Mouse (Mus musculus): ENCODE measurements around the gene Aoc2.
"Not testable (repeated sequence)": the region's sequence is repeated elsewhere in the genome, so short reads cannot be mapped to it uniquely, and the experiment has no call there.

Gene Aoc2

DNA sequence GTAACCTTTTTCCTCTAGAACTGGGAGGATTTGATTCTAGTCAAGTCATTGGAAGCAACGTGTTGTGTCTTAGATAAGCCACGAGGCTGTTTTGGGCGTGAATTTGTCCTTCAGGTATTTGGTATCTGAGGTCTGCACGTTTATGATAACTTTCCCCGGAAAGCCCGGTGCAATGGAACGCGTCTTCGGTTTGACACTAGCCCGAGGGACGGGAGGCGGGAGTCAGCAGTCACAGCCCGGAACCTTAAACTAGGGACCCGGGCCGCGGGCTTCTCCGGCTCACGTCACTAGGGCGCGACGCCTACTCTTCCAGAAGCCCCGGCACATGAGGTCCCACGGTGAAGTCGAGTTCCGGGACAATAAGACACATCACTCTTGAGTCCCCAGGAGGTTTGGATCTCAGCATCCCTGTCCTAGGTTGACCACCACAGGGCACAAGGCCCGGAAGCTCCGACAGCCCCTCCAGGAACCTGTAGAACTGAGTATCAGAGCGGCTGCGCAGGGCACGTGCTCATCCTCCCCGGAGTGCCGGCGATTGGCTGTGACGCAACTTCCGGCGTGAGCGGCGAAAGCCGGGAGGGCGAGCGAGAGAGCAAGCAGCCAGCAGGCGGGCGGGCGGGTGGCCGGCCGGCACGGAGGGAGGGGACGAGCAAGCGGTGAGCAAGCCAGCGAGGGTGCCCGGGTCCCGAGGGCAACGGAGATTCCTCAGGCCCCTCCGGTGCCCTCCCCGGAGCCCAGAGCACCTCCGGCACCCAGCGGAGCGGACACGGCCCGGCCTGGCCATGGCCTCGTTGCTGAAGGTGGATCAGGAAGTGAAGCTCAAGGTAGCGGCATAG lies 9.0 kb upstream of the Aoc2 start, which contains the start of gene Psme3:
Gene Psme3, plus strand, starts transcription at position 549 of the 836 bp plus-strand sequence.
- peak; percentile 87 to 94 for DNase-seq (ENCODE audit: low spot score in 2 of 2)

DNA sequence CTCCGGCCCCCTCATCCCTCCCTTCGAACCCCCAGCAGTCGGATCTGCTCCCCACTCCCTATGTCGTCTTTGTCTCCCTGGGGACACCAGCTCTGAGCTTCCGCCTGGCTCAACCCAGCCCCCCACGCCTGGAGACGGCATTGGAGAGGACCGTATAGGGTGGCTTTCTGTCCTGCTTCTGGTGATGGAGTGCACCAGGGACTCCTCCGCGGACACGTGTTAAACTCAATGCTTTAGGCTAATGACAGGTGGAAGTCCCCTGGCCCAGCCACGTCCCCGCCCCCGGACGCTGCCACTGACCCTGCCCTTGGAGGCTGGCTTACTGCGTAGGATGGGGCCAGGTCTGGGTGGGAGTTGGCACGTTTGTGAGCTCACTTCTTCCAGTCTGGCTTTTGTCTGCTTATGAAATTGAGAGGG lies 8.4 kb upstream of the Aoc2 start:
- no peak for DNase-seq (ENCODE audit: low spot score in 2 of 2)

GRCm38 (mm10) chr11:101323609-101324008 lies 1.3 kb upstream of the Aoc2 start:
- DNase-seq (ENCODE audit: low spot score in 2 of 2) = peak in 1 of 2 experiments; percentile 49

DNA sequence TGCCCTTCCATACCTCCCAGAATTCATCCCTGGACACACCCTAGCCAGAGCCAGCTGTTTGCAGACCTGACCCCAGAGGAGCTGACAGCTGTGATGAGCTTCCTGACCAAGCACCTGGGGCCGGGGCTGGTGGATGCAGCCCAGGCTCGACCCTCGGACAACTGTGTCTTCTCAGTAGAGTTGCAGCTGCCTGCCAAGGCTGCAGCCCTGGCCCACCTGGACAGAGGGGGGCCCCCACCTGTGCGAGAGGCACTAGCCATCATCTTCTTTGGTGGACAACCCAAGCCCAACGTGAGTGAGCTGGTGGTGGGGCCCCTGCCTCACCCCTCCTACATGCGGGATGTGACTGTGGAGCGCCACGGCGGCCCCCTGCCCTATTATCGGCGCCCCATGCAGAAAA lies 338 bp downstream of the Aoc2 start:
- not testable (repeated sequence) for DNase-seq (ENCODE audit: low spot score in 2 of 2)

DNA sequence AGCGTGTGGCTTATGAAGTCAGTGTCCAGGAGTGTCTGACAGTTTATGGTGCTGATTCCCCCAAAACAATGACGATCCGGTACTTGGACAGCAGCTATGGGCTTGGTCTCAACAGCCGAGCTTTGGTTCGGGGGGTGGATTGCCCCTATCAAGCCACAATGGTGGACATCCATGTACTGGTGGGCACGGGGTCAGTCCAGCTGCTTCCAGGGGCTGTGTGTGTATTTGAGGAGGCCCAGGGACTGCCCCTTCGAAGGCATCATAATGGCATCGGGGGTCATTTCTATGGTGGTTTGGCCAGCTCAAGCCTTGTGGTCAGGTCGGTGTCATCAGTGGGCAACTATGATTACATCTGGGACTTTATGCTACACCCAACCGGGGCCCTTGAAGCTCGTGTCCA lies 1.3 kb downstream of the Aoc2 start:
- DNase-seq (ENCODE audit: low spot score in 2 of 2) = no peak

DNA sequence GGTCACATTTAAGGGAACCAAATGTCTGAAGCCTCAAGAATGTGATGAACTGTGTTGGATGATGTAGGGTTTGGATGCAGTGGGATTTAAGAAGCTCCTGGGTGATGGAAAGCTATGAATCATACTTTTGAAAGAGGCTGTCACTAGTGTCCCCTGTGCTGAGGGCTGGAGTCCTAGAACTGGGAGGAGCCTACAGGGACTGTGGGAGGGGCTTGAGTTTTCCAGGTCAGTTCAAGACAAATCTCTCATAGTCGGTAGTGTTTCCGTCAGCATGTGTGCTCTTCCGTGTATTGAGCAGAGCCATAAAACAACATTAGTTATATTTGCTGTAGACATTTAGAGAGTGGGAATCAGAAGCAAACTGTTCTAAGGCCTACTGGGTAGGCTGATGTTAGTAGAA lies 2.4 kb downstream of the Aoc2 start:
- DNase-seq (ENCODE audit: low spot score in 2 of 2) = no peak

DNA sequence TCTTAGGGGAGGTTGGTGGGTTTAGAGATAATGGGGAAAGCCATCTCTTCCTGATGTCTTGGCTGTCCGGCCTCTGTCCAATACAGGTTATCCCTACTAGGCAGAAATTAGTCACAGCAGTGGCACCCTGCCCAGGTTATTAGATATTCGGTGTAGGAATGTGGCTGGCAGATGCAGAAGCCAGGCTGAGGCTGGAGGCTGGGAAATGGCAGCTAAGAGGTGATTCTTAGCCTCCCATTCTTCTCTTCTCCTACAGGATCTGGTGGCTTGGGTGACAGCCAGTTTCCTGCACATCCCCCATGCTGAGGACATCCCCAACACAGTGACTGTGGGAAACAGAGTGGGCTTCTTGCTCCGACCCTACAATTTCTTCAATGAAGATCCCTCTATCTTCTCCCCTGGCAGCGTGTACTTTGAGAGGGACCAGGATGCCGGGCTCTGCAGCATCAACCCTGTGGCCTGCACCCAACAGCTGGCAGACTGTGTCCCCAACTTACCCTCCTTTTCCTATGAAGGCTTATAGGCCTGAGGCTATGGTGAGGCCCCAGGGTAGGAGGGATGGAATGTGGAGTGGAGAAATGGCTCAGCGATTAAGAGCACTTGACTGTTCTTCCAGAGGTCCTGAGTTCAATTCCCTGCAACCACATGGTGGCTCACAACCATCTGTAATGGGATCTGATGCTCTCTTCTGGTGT lies 4.2 kb downstream of the Aoc2 start:
- DNase-seq (ENCODE audit: low spot score in 2 of 2) = no peak

- peak in 1 of 2 experiments; percentile 44 for DNase-seq (ENCODE audit: low spot score in 2 of 2)
Measured at GRCm38 (mm10) chr11:101330371-101330924, 5.6 kb downstream of the Aoc2 start, which contains the start of gene Aoc3. Gene Aoc3 (plus strand): TSS chr11:101330605.

DNA sequence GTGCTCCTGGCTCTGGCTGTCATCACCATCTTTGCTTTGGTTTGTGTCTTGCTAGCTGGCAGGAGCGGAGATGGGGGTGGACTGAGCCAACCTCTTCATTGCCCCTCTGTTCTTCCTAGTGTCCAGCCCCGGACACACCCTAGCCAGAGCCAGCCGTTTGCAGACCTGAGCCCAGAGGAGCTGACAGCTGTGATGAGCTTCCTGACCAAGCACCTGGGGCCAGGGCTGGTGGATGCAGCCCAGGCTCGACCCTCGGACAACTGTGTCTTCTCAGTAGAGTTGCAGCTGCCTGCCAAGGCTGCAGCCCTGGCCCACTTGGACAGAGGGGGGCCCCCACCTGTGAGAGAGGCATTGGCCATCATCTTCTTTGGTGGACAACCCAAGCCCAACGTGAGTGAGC lies 6.1 kb downstream of the Aoc2 start:
- not testable (repeated sequence) for DNase-seq (ENCODE audit: low spot score in 2 of 2)

GRCm38 (mm10) chr11:101332537-101332936 lies 7.7 kb downstream of the Aoc2 start:
- DNase-seq (ENCODE audit: low spot score in 2 of 2) = no peak

- DNase-seq (ENCODE audit: low spot score in 2 of 2) = no peak
Measured at GRCm38 (mm10) chr11:101334023-101334422, 9.2 kb downstream of the Aoc2 start.

GRCm38 (mm10) chr11:101334516-101334915 lies 9.7 kb downstream of the Aoc2 start:
- DNase-seq (ENCODE audit: low spot score in 2 of 2) = no peak

- DNase-seq (ENCODE audit: low spot score in 2 of 2) = no peak
Measured at GRCm38 (mm10) chr11:101335685-101336084, 10.8 kb downstream of the Aoc2 start.

DNA sequence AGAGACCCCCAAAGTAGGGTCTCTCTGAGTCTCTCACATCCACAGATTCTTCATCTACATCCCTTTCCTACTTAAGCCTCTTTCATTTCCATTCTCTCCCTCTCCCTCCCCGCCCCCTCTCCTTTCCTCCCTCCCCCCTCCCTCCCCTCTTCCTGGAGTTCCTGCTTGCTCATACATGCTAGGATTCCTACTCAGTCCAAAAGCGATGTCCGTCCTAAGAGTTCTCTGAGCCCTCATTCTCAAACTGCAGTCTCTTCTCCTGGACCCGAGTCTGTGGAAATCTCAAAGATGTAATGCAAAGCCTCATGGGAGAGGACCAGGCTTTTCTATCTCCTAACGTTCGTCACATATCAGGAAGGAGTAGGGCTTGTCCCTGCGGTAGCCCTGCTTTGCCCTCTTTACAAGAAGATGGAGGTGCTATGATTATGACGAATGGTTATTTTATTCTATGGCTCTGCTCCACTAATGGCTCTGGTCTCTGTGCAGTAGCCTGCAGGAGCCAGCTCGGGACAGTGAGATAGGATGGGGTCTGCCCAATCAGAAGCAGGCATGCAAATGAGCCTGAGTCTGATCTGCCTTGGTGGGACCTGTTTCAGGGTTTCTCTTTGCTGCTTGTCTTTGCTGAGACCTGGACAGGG lies 13.4 kb downstream of the Aoc2 start:
- DNase-seq (ENCODE audit: low spot score in 2 of 2) = no peak

- no peak for DNase-seq (ENCODE audit: low spot score in 2 of 2)
Measured at GRCm38 (mm10) chr11:101347083-101347775, 22.4 kb downstream of the Aoc2 start.

GRCm38 (mm10) chr11:101348774-101349173 lies 23.9 kb downstream of the Aoc2 start:
- no peak for DNase-seq (ENCODE audit: low spot score in 2 of 2)

GRCm38 (mm10) chr11:101349216-101349615 lies 24.4 kb downstream of the Aoc2 start:
- DNase-seq (ENCODE audit: low spot score in 2 of 2) = no peak

DNA sequence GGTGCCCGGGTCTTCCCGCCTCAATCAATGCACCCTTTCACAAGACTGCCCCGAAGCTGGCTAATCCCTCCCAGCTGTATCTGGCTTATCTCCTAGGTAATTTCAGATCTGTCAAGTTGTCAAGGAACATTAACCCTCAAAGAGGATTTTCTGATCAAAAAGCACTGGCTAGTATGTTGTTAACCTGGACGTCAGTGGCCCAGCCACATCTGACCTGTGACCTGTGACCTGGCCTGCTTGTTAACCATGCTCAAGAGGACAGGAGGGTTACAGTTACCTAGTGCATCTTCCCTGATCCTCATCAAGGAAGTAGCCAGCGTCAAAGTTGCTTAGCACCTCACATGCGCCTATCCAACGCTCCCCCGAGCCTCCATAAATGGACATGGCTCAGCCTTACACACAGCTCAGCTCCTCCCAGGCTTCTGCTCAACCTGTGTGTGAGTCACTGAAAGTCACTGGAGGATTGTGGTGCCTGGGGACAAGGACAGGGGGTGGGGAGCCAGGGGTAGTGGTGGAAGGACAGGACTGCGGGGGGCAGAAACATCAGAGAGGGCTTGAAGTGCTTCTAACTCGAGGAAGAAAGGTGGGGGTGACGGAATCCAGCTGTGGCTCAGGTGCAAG lies 26.3 kb downstream of the Aoc2 start:
- DNase-seq (ENCODE audit: low spot score in 2 of 2) = no peak

- no peak for DNase-seq (ENCODE audit: low spot score in 2 of 2)
Measured at GRCm38 (mm10) chr11:101351721-101352111, 26.9 kb downstream of the Aoc2 start.

- DNase-seq (ENCODE audit: low spot score in 2 of 2) = no peak
Measured at GRCm38 (mm10) chr11:101353436-101353835, 28.6 kb downstream of the Aoc2 start.

- DNase-seq (ENCODE audit: low spot score in 2 of 2) = no peak
Measured at GRCm38 (mm10) chr11:101354438-101355010, 29.7 kb downstream of the Aoc2 start.

Data from urinary bladder, postnatal 4 days (tissue).